Mouse (Mus musculus) right cerebral cortex, postnatal 36 days (tissue): ENCODE measurements around the gene Enoph1.

Experiments used
- DNase-seq, 2 experiments: peaks; one replicate each; pipeline ENCODE4 v3.0.0; 2022; ENCODE audit warnings: low spot score in 2 of 2, mixed read lengths in 1 of 2

The Enoph1 gene

DNA sequence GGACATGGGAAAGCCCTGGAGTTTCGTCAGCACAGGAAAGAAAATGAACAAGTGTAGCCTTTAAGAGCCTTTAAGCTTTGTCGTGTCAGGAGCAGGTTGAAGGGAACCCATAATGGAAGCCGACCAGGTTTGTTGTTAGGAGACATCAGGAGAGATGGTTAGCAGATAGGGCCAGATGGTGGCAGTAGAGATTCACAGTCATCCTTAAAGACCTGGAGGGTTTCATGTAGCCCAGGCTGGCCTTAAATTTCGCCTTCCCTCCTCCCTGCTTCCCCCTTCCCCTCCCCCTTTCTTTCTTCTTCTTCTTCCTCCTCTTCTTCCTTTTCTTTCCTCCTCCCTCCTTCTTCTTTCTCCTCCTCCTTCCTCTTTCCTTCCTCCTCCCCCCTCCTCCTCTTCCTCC is 34.8 kb downstream of the Enoph1 start:
- DNase-seq = no peak

GRCm38 (mm10) chr5:100079040-100079930 is 39.5 kb downstream of the Enoph1 start:
- DNase-seq = peak in 1 of 2 experiments; percentile 28

DNA sequence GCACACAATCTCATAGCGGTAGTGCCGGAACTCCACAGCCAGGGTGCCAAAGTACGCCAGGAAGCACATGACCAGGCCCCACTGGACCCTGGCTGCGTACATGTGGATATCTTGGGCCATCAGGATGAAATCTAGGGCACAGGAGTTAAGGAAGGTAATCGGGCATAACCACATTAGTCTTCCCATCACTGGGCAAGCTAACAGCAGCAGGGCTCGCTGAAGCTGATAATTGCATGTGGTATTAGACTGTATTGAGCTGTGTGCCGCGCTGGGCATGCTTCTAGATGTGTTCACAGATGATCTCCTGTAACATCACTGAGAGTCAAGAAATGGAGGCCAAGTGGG is 40.1 kb downstream of the Enoph1 start:
- no peak for DNase-seq

GRCm38 (mm10) chr5:100082006-100082405 is 42.2 kb downstream of the Enoph1 start:
- DNase-seq = no peak

DNA sequence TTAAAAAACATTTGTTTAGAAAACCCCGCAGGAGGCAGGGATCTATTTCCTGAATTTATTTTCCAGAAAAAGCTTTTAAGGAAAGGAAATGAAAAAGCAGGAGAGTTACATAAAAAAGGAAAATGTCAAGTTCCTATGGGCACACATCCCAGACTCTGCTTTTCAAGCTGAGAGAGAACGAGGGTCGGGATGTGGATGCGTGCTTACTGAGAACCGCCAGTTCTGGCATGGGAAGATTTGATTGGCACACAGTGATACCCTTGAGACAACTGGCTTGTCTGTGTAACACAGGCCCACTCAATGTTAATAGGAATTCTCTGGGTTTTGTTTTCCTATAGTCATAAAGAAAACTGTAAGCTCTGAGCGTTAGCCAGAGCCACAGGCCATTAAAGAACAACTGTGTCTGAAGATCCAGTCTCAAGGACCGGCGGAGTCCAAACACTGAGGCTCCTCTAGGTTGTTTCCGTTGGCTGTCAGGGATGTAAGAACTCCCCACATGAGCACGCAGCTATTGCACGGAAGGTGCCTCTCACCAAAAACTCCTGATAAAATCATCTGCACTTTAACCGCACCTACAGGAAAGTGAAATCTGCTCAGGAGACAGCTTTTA is 44.3 kb downstream of the Enoph1 start:
- no peak for DNase-seq

- no peak for DNase-seq
These were observed 45.3 kb downstream of the Enoph1 start for GRCm38 (mm10) chr5:100085097-100085496.

DNA sequence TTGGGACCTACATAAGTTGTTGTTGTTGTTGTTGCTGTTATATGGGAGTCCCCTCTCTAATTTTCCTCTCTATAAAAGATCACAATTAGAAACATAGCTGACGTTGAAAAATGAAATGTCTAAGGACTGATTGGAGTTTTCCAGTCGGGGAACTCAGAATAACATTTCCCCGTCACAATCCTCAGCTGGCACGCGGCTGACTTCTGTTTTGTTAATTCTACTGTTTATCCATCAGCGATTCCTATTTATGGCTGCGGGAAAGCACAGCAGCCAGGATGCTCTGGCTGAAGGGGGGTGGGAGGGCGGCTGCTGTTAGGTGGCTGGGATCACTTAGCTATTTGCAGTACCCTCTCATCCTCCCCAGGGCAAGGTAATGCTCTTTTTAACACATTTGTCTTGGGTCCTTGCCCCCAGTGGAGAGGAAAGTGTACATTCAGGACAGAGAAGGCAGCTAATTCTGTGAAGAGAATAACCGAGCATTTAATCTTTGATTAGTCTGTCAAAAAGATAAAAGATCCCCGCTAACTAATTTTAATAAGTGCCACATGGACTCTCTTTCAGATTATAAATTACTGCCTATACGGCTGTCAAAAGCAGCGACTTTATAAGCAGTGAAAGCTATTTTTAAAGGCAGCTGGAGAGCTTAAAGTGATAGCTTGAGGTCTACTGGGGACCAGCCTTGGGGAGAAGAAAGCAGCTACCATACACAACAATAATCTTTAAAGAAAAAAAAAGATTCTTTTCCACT is 50.9 kb downstream of the Enoph1 start:
- DNase-seq = no peak

DNA sequence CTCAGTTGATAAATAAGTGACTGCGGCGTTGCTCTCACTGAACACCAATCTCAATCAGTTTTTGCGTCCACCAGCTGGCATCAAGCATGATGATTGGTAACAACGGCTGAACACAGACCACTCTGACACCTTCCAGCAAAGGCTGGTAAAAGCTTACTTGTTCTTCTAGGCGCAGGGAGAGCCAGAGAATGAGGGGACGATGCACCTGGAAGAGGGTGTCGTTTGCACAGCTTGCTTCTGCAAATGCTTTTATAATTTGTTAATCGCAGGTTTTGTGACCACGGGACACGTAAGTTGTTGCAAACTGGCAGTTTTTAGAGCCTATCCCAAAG is 51.4 kb downstream of the Enoph1 start:
- no peak for DNase-seq

GRCm38 (mm10) chr5:100091602-100092001 is 51.8 kb downstream of the Enoph1 start:
- no peak for DNase-seq

DNA sequence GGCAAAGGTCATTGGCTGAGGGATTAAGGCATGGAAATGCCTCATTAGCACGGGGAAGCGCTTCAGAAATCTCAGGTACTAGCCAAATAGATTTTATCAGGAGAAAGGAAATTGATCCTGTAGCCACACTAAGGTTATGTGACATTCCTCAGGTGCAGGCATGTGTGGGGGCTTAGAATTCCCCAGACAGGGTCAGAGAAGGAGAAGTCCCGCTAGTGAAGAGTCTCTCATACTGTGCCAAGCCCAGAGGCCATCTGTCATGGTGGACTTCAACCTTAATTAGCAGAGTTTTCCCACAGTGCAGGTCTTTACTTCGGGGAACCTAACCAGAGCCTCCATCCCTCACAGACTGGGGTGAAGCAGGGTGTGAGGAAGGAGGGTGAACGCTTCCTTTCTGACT is 57.2 kb downstream of the Enoph1 start:
- DNase-seq = no peak

GRCm38 (mm10) chr5:100097967-100098366 is 58.2 kb downstream of the Enoph1 start:
- DNase-seq = no peak

GRCm38 (mm10) chr5:100102395-100102794 is 62.6 kb downstream of the Enoph1 start:
- no peak for DNase-seq

- peak; percentile 64 to 68 for DNase-seq
These were observed 69.1 kb downstream of the Enoph1 start for GRCm38 (mm10) chr5:100108866-100109265.

- DNase-seq = no peak
These were observed 69.9 kb downstream of the Enoph1 start for GRCm38 (mm10) chr5:100109543-100110282.

DNA sequence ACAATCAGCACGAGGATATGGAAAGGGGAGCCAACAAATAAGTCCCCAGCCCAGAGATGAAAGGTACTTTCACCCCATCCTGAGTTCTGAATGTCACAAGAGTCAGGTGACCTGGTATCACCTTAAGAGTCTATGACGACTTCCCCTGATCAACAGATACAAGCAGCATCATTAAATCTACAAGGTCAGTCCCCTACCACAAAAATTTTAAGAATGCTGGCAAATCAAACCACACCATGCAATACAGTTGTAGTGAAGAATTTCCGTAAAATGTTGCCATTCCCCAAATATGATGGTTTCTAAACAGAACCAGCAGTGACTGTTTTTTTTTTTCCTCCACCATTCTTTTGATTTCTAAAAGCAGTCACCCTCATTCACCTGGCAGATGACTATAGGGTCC is 70.8 kb downstream of the Enoph1 start:
- DNase-seq = no peak

GRCm38 (mm10) chr5:100113403-100113802 is 73.6 kb downstream of the Enoph1 start:
- no peak for DNase-seq
